Mouse (Mus musculus) midbrain, postnatal 0 days (tissue): ENCODE measurements around the gene Wdpcp. TPM values are rescaled to one million over a fixed set of nuclear protein-coding genes. Genes with fewer than 3 reads are reported as not detected.

Source experiments
- ATAC-seq: fragments of 200-750 bp; cut with Nextera tagmentation; 2 replicates; pipeline ENCODE4 v1.8.0; 2017; ENCODE audit warnings: moderate number of reproducible peaks, mild to moderate bottlenecking, moderate TSS enrichment, moderate library complexity; ENCODE audit not compliant: low FRiP score
- DNase-seq: peaks from one replicate; pipeline ENCODE4 v3.0.0-alpha.2; 2015; ENCODE audit warnings: low spot score
- H3K27ac ChIP-seq: fragments of 300-500 bp; sonication (generic); 2 replicates; pipeline ENCODE4 v1.5.1; 2014; ENCODE audit warnings: low read depth, mild to moderate bottlenecking, low read length, mixed read lengths
- H3K27me3 ChIP-seq: fragments of 300-500 bp; sonication (generic); 2 replicates; pipeline ENCODE4 v1.6.1; 2014; ENCODE audit warnings: low read length, control low read depth, mixed read lengths; ENCODE audit not compliant: insufficient read depth
- H3K36me3 ChIP-seq: fragments of 300-500 bp; sonication (generic); 2 replicates; pipeline ENCODE4 v1.6.1; 2014; ENCODE audit warnings: low read length, control low read depth, mixed read lengths; ENCODE audit not compliant: insufficient read depth
- H3K4me1 ChIP-seq: fragments of 300-500 bp; sonication (generic); 2 replicates; pipeline ENCODE4 v1.6.1; 2014; ENCODE audit warnings: mild to moderate bottlenecking, control low read depth, antibody characterized with exemption, low read length, mixed read lengths; ENCODE audit not compliant: insufficient read depth
- H3K4me2 ChIP-seq: fragments of 300-500 bp; sonication (generic); 2 replicates; pipeline ENCODE4 v1.6.1; 2014; ENCODE audit warnings: low read depth, mild to moderate bottlenecking, low read length, mixed read lengths; ENCODE audit not compliant: poor library complexity, severe bottlenecking
- H3K4me3 ChIP-seq: fragments of 300-500 bp; sonication (generic); 2 replicates; pipeline ENCODE4 v1.5.1; 2014; ENCODE audit warnings: low read depth, mild to moderate bottlenecking, low read length, moderate library complexity
- H3K9ac ChIP-seq: fragments of 300-500 bp; sonication (generic); replicated peaks from 2 replicates; pipeline ENCODE4 v1.6.1; 2014; ENCODE audit warnings: mild to moderate bottlenecking, low read length, moderate library complexity, mixed read lengths; ENCODE audit not compliant: poor library complexity, severe bottlenecking
- H3K9me3 ChIP-seq: fragments of 300-500 bp; sonication (generic); 2 replicates; pipeline ENCODE4 v1.6.1; 2016; ENCODE audit warnings: low read length, control low read depth
- CTCF ChIP-seq: IDR thresholded peaks from 2 replicates; pipeline ENCODE4 v1.5.1; 2016; ENCODE audit warnings: antibody characterized with exemption, mild to moderate bottlenecking
- WGBS: fragments of 180-500 bp; shearing (Covaris S2); extraction: QIAGEN DNeasy Blood & Tissue Kit; methylation state at CpG from one replicate; pipeline ENCODE4 v1.1.7; 2014; 5-methylcytosine and 5-hydroxymethylcytosine counted together
- microRNA-seq: library from miRNA; unstranded; fragments of <30 nt; microRNA quantifications from one replicate; pipeline ENCODE4, GENCODE M21; 2016; ENCODE audit warnings: borderline number of aligned reads
- polyA plus RNA-seq: library from polyadenylated mRNA; unstranded; fragments of >200 nt; fragmentation: Nextera tagmentation; extraction: Ambion mirVana; gene quantifications from 2 replicates; pipeline ENCODE4 v1.2.1, GENCODE M21; 2015
- total RNA-seq: library from RNA; depleted of rRNA; stranded (reverse); fragments of >200 nt; gene quantifications from 2 replicates; pipeline ENCODE4 v1.2.3, GENCODE M21; 2014; rRNA removed

Gene Wdpcp
- total and polyA plus RNA-seq, 2 experiments from 2014 or later: 8.6 to 12.9 TPM

- ATAC-seq (no peak), DNase-seq (no peak)
- H3K4me3 ChIP-seq: no peak overlapping the region
- no peak overlapping the region for H3K27ac ChIP-seq
- TF ChIP-seq CTCF: no peak
- no peak overlapping the region for H3K9ac ChIP-seq
- H3K4me2 ChIP-seq: no peak overlapping the region
- no peaks in the 10 kb centered on the region for H3K9me3 ChIP-seq
- no peaks in the 10 kb centered on the region for H3K27me3 ChIP-seq
- H3K36me3 ChIP-seq: no peaks in the 10 kb centered on the region
- 72% methylated on average over 4 of the region's 4 CpGs for WGBS
- no peaks in the 10 kb centered on the region for H3K4me1 ChIP-seq
Observed at GRCm38 (mm10) chr11:21871728-21872127, 299.7 kb downstream of the Wdpcp start.

DNA sequence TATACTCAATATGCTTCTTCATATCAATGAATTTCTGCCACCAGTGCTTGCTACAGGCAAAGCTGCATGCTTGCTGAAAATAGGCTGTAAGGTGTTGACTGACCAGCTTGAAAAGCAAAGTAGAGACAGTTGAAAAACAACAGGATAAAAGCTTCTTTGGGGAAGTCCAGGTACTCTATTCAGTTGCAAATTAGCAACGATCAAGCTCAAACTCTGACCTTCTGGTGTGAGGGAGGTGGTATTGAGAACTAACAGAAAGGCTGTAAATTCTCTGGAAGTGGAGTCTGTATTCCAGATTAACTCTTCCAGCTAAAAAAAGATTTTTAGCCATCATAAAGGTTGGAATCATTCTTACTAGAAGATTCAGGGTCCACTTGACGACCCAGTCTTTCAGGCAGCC lies 303.0 kb downstream of the Wdpcp start:
- WGBS: 79% methylated on average over 2 of the region's 2 CpGs
- Histone ChIP-seq H3K9ac (no peak overlapping the region), H3K4me2 (no peak overlapping the region), H3K27me3 (no peaks in the 10 kb centered on the region), H3K4me3 (no peak overlapping the region), H3K4me1 (no peaks in the 10 kb centered on the region), H3K9me3 (no peaks in the 10 kb centered on the region), H3K36me3 (no peaks in the 10 kb centered on the region), H3K27ac (no peak overlapping the region)
- DNase-seq (no peak), ATAC-seq (no peak)
- no peak for TF ChIP-seq CTCF

GRCm38 (mm10) chr11:21894696-21895095 lies 322.7 kb downstream of the Wdpcp start:
- H3K36me3 ChIP-seq: no peaks in the 10 kb centered on the region
- no peaks in the 10 kb centered on the region for H3K27me3 ChIP-seq
- H3K4me3 ChIP-seq: no peak overlapping the region
- H3K4me2 ChIP-seq: no peak overlapping the region
- no peak overlapping the region for H3K27ac ChIP-seq
- no peaks in the 10 kb centered on the region for H3K4me1 ChIP-seq
- WGBS: 90% methylated on average over 3 of the region's 3 CpGs
- DNase-seq: no peak
- H3K9ac ChIP-seq: no peak overlapping the region
- ATAC-seq: no peak
- no peak for TF ChIP-seq CTCF
- no peaks in the 10 kb centered on the region for H3K9me3 ChIP-seq

DNA sequence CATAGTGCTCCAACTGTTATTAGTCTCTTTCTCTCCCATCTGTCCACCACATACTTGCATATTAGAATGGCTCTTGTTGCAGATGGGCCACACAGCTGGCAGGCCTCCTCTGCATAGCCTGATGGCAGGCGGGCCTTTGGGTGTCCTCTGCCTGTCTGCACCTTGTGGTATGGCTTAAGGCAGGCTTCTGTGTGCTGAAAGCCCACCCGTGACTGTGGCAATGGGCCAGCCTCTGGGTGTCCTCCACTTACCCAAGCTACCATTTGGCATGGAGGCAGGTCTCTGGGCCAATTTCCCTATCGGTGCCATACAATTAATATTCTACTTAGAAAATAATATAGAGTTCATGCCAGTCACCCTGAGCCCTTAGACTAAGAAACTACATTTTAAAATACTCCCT lies 350.5 kb downstream of the Wdpcp start:
- 96% methylated on average over 3 of the region's 3 CpGs for WGBS
- no peak overlapping the region for H3K9ac ChIP-seq
- no peak for ATAC-seq
- H3K27ac ChIP-seq: no peak overlapping the region
- no peak for DNase-seq
- no peaks in the 10 kb centered on the region for H3K27me3 ChIP-seq
- no peak for TF ChIP-seq CTCF
- no peaks in the 10 kb centered on the region for H3K36me3 ChIP-seq
- H3K4me1 ChIP-seq: no peaks in the 10 kb centered on the region
- H3K9me3 ChIP-seq: no peaks in the 10 kb centered on the region
- no peak overlapping the region for H3K4me3 ChIP-seq
- no peak overlapping the region for H3K4me2 ChIP-seq

Small RNA genes within 50 kb of the gene (microRNA-seq; reads per million reads assigned to microRNA genes)
- gene Gm22990: not detected

Other genes starting within 250 kb of the Wdpcp start
- 44.8 and 47.1 TPM in 2 replicates for gene Ugp2, start 201.0 kb upstream of the Wdpcp start, total RNA-seq
- gene Ugp2, start 201.0 kb upstream of the Wdpcp start, polyA plus RNA-seq: 54.2 and 58.8 TPM in 2 replicates
- 281 and 307 TPM in 2 replicates for gene Mdh1, start 132 bp downstream of the Wdpcp start, total RNA-seq
- 658 and 719 TPM in 2 replicates for gene Mdh1, start 132 bp downstream of the Wdpcp start, polyA plus RNA-seq